Mouse (Mus musculus) embryonic stem cell, embryonic (primary cell): Measurements from ENCODE around the gene Zfp948.

Experiments used
- CTCF ChIA-PET, 4 experiments: fragments of 300-600 bp in 2 of 4; fragments of 350-600 bp in 2 of 4; sonication (Branson Sonifier 250); formaldehyde crosslinking; loops; one replicate each; lab custom pipeline; 2022; ENCODE audit warnings: inconsistent platforms in 2 of 4; lab: Charles Lee
- POLR2A ChIA-PET, 4 experiments: fragments of 300-600 bp in 2 of 4; fragments of 350-600 bp in 2 of 4; sonication (Branson Sonifier 250); formaldehyde crosslinking; loops; one replicate each; lab custom pipeline; 2022; ENCODE audit warnings: antibody characterized with exemption in 4 of 4, inconsistent platforms in 1 of 4; lab: Charles Lee

The Zfp948 gene

DNA sequence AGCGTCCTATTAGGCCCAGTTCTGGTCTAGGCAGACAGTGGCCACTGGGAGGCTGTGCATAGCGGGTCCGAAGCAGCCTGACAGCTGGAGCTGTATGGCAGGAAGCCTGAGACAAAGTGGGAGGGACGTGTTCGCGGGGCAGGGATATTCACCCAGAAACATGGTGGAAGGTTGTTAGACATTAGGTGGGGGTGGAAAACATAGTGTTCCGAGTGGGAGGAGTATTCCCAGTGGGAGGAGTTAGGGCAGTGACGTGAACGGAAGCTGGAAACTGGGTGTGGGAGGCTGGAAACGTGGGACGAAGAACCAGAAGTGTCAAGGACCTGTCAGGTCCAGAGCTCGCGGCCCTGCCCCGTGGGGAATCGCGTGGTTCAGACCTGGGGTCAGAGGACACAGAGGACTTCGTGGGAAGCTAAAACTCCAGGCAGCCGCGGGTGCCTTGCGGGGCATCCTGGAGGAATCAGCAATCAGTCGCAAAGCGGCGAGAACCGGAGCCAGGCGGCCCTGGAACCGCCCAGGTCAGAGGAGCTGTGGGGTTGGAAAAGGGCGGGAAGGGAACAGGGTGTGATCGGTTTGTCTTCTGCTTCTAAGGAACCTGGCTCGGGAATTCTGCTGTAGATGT lies at the start of gene Zfp948:
Zfp948 (plus strand) TSS at position 281 of the 622 bp plus-strand sequence.
- ChIA-PET CTCF (interaction anchor here in 3 of 4 experiments (0.5 to 2.2 kb wide), 14 partner anchors 9 to 445 kb away, joined by 3 to 10 read pairs (median 3); partner anchors contain the start of genes Zfp52 (in 1 of the 3) and Zfp54 (in 1 of the 3)), POLR2A (interaction anchor here (0.5 to 1.8 kb wide), 34 partner anchors 9 to 622 kb away, joined by 3 to 16 read pairs (median 4); partner anchors contain the start of genes Zfp51 (in 3 of the 4), Zfp52 (in 3 of the 4), Zfp53 (in 3 of the 4) and Ppp2r1a (in 2 of the 4))

DNA sequence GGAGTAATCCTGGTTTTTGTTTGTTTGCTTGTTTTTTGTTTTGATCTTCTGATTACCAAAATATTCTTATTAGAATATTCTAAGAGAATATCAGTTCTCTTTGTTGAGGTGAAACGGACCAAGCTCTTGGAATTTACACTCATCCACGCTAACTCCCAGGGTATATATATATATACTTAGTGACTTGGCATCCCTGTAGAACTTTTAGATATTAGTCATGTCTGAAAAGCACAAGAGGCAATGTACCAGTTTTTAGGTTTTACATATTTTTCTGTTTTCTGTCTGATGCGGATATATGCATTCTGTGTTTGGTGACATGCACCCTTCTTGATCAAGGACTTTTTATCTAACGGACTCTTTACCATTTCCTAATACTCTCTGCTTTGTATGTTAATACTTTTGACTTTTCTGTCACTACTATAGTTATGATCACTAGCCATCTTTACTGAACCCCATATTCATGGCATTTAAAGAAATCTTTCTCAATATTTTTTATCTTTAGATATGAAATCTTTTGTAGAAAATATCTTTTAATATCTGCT lies 49.6 kb upstream of the Zfp948 start:
- CTCF ChIA-PET: interaction anchor here in 2 of 4 experiments (1.2 to 2.5 kb wide), 5 partner anchors 14 to 285 kb away, joined by 4 to 9 read pairs (median 4); no protein-coding TSS in a partner anchor
- POLR2A ChIA-PET: interaction anchor here in 3 of 4 experiments (1.0 to 3.5 kb wide), 17 partner anchors 9 to 572 kb away, joined by 3 to 16 read pairs (median 5); partner anchors contain the start of genes Zfp52 (in 2 of the 3), Zfp53 (in 2 of the 3), Zfp948 (in 2 of the 3) and Ppp2r1a (in 1 of the 3)

DNA sequence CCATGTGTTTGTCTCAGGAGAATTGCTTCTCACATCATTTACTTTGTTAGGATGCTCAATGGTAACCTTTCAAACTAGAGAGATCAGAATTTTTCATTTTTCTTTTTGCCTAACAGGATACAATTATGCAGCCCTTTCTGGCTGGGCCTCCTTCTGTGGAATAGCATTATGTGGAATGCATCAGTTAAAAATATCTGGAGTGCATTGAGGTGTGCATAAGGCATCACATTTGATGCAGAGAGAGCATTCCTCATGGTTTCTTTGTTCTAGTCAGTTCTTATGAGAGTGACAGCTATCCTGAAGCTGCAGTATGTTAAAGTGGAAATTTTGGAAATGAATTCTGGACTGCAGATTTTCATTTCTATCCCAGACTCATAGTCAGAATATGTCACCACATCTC lies 40.5 kb upstream of the Zfp948 start:
- CTCF ChIA-PET: no interaction called here
- POLR2A ChIA-PET: no interaction called here

DNA sequence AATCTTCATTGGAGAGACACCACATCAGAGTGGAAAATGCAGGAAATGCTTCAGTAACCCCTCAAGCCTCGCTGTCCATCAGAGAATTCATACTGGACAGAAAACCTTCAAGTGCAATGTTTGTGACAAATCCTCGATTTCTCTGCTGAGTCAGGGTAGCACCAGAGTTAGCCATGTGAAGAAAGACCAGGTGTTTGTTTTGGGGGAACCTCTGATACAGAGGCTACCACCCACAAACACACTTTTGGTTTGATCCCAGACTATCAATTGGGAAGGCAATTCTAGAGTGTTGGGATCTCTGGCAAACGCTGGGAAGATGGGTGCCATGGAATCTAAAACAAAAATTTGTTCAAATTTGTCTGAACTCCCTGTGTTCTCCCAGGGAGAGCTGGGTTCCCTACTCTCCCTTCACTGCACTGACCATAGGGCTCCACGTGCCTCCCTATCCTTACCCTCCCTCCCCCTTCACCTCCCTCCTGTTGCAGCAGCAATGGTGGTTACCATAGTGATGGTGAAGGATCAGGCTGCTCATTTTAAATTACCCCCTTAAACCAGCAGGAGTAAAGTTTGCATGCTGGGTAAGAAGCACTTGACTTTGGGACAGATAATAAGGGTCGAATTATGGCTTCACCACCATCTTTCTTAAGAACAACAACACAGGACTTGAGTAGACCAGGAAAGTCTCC lies 36.0 kb upstream of the Zfp948 start:
- POLR2A ChIA-PET: interaction anchor here in 2 of 4 experiments (0.6 to 2.2 kb wide), 8 partner anchors 11 to 163 kb away, joined by 3 to 12 read pairs (median 4); partner anchors contain the start of genes Zfp53 (in 1 of the 2) and Zfp948 (in 1 of the 2)

DNA sequence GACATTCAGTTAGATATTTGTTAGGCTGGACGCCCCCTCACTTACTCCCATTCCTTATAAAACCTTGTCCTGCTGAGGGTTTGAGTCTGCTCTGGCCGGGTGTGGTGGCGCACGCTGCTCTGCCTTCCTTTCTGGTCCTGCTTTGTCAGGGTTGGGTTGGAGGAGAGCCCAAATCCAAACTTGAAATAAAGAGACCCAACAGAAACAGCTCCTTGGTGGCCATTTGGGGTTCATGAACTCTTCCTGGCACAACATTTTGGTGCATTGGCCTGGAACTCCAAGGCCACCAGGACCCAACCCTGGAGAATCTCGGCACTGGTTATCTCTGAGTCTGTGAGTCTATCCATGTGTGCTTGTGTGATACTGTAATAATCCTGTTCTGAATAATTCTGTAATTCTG lies 35.2 kb upstream of the Zfp948 start:
- ChIA-PET CTCF (interaction anchor here in 2 of 4 experiments (1.0 to 1.6 kb wide), 3 partner anchors 8 to 15 kb away, joined by 3 to 4 read pairs (median 4); no protein-coding TSS in a partner anchor), POLR2A (interaction anchor here in 3 of 4 experiments (0.6 to 2.2 kb wide), 12 partner anchors 15 to 587 kb away, joined by 3 to 12 read pairs (median 3); partner anchors contain the start of genes Zfp948 (in 2 of the 3), Ppp2r1a (in 1 of the 3) and Zfp53 (in 1 of the 3))

More for the DNA sequence above, 36.0 kb upstream of the Zfp948 start:
- CTCF ChIA-PET: interaction anchor here in 1 of 4 experiments (1.6 kb wide), 1 partner anchor 14 kb away, joined by 4 read pairs; no protein-coding TSS in a partner anchor

DNA sequence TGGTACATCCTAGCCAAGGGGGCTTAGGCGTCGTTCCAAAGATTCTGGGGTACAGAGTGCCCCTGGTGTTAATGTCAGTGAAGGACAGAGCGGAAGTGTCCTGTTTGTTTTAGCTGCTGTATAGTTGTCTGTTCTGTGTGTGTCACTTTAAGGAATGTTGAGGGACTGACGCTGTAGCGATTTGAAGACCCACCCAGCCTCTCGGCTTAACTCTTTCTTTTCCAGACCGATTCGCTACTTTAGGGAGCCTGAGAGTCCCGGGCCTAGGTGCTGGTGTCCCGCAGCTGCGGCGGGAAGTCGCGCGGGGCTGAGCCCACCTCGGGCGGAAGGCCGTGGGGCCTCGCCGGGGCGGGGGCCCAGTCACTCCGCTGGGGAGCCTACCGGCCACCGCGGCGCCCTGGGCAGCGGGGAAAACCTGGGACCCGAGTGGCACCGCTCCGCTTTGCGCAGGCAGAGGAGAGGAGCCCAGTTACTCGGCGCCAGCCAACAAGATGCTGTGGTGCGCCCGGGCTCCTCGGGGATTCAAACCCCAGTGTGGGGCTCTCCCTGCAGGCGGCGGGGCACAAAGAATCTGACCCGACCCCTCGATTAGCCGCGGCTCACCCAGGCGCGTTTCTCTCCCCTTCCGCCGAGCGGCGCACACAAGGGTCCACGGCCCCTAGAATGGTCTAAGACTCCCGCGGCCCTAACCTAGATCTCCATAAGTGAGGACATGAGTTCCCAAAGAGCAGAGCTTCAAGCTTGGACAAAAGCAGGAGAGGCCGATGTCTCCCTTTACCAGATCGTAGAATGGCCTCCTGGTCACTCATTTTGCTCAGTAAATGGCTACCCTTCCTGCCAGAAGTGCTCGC lies 34.5 kb upstream of the Zfp948 start:
- ChIA-PET POLR2A (interaction anchor here in 3 of 4 experiments (0.6 to 2.2 kb wide), 17 partner anchors 8 to 587 kb away, joined by 3 to 12 read pairs (median 3); partner anchors contain the start of genes Zfp948 (in 2 of the 3), Ppp2r1a (in 1 of the 3), Zfp51 (in 1 of the 3) and Zfp53 (in 1 of the 3)), CTCF (interaction anchor here in 2 of 4 experiments (0.5 to 1.6 kb wide), 4 partner anchors 9 to 44 kb away, joined by 3 to 4 read pairs (median 4); no protein-coding TSS in a partner anchor)

DNA sequence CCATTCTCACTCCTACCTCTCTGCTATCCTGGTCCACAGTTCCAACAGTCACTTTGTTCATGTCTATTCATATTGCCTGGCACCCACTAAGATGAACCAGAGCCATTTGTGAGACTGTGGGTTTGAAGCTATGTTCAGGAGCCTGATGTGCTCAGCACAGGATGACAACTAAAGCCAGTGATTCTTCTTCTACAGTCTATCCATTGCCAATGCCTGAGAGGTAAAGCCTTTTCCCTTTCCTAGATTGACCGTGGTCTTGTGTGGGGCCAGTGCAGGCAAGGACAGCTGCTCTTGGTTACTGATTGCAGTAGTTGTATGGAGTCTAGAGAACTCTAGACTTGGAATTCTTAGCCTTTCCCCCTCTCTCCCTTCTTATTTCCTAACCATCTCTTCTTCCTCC lies 32.8 kb upstream of the Zfp948 start:
- ChIA-PET POLR2A (interaction anchor here in 3 of 4 experiments (0.5 to 2.9 kb wide), 9 partner anchors 11 to 331 kb away, joined by 3 to 10 read pairs (median 4); partner anchors contain the start of genes Zfp51 (in 2 of the 3), Zfp54 (in 1 of the 3) and Zfp983 (in 1 of the 3)), CTCF (interaction anchor here in 2 of 4 experiments (0.6 to 2.6 kb wide), 15 partner anchors 19 to 589 kb away, joined by 3 to 13 read pairs (median 6); partner anchors contain the start of genes Zfp51 (in 2 of the 2), Zfp54 (in 2 of the 2), Zfp948 (in 2 of the 2) and Ppp2r1a (in 1 of the 2))

DNA sequence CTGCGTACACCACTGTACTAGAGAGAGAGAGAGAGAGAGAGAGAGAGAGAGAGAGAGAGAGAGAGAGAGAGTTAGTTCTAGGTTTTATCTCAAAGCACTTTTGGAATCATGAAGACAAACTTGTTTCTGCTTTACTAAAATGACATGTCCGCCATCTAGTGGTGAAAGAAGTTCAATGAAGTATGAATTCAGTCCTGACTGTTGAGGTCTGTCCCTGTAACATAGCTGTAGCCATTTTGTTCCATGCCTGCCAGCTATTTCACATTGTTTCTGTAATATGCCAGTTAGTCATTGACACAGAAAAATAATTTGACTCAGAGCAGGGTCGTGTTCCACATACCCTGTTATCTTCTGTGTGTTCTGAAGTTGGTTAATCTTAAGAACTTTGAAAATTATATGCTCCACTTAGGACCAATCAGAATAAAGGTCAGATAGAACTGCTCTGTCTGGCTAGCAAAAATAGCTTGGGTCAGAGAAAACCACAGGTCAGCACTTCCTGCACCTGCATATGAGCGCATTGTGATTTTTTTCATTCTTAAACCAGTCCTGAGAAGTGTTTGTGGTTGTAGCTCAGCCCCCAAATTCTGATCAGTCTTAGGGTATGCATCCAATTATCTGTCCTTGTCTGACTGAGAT lies 32.2 kb upstream of the Zfp948 start:
- POLR2A ChIA-PET: interaction anchor here in 3 of 4 experiments (0.6 to 2.9 kb wide), 15 partner anchors 11 to 918 kb away, joined by 3 to 10 read pairs (median 4); partner anchors contain the start of genes Zfp51 (in 3 of the 3), Zfp948 (in 2 of the 3), Zfp54 (in 1 of the 3) and Zfp983 (in 1 of the 3)
- CTCF ChIA-PET: interaction anchor here (0.6 to 2.6 kb wide), 32 partner anchors 15 to 589 kb away, joined by 3 to 13 read pairs (median 4); partner anchors contain the start of genes Zfp160 (in 2 of the 4), Zfp51 (in 2 of the 4), Zfp54 (in 2 of the 4) and Zfp948 (in 2 of the 4)

DNA sequence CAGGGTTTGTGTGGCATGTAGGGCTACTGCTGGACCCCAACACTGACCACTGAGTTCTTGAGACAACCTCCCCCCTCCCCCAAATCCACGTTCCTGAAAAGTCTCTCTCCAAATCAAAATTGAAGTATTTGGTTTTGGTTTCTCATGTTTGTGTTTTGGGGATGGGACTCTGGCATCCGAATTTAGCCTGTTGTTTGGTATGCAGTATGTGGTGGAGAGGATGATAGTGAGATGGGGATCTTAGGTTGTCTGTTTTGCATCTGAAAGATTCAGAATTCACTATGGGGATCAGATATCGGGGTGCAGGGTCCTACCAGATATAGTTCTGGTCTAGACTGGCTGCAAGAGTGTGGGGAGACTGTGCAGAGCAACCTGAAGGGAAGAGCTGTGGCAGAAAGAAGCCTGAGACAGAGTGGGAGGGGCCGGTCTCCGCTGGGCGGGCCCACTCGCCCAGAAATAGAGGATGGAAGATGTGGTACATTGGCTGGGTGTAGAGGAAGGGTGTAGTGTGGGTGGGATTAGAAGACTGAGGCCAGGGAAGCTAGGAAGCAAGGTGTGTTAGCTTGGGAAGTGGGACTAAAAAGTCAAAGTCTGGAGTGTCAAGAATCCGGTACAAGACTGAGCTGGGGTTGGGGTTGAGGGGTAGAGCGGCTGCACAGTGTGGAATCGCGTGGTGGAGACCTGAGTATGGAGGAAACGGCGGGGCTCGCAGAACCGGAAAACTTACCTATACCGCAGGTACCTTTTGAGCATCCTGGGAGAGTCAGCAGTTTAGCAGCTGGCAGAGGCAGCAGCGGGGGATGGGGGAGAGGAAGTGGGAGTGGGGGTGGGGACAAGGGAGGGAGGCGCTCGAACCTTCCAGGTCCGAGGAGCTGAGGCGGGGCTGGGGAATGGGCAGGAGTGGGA lies 31.5 kb upstream of the Zfp948 start, which contains the start of gene Zfp52:
Zfp52 (plus strand) TSS at position 444 of the 906 bp plus-strand sequence.
- ChIA-PET POLR2A (interaction anchor here in 3 of 4 experiments (0.5 to 2.9 kb wide), 17 partner anchors 18 to 1313 kb away, joined by 3 to 10 read pairs (median 4); partner anchors contain the start of genes Zfp948 (in 3 of the 3), Zfp51 (in 2 of the 3), Ppp2r1a (in 1 of the 3) and Zfp54 (in 1 of the 3)), CTCF (interaction anchor here (0.6 to 2.6 kb wide), 36 partner anchors 16 to 590 kb away, joined by 3 to 13 read pairs (median 4); partner anchors contain the start of genes Zfp54 (in 3 of the 4), Zfp160 (in 2 of the 4), Zfp51 (in 2 of the 4) and Zfp948 (in 2 of the 4))

DNA sequence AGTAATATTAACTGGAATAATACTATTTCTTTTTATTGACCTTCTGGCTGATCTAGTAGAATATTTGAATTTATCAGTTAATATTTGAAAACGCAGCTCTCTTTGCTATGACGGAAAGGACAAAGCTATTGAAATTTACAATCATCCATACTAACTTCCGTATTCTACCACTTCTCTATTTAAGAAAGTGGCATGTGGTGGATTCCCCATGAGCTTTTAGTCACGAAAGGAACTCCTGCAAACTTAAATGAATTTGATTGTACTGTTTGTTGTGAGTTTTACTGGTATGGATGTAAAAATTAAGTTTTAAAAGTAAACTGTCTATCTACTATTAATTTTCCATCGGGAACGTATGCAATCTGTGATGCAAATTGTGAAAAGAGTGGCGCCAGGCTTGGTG lies 30.7 kb upstream of the Zfp948 start:
- ChIA-PET CTCF (interaction anchor here (0.6 to 2.6 kb wide), 7 partner anchors 20 to 305 kb away, joined by 3 to 13 read pairs (median 4); partner anchors contain the start of genes Zfp54 (in 2 of the 4), Zfp677 (in 1 of the 4) and Zfp760 (in 1 of the 4)), POLR2A (interaction anchor here in 3 of 4 experiments (0.6 to 2.9 kb wide), 10 partner anchors 17 to 591 kb away, joined by 3 to 10 read pairs (median 4); partner anchors contain the start of genes Zfp948 (in 3 of the 3), Ppp2r1a (in 2 of the 3), Zfp51 (in 1 of the 3) and Zfp54 (in 1 of the 3))

DNA sequence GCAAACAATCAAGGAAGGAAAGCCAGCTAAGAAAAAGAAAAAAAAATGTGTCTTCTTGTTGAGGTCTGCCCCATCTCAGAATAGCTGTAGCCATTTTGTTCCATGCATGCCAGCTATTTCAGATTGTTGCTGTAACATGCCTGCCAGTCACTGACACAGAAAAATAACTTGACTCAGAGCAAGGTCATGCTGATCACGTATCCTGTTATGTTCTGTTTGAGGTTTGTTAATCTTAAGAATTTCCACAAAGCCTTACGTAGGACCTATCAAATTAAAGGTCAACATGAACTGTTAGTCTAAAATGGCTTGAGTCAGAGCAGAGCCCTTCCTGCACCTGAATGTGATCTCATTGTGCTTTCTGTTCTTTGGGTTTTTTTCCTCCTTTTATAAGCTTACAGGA lies 30.1 kb upstream of the Zfp948 start:
- ChIA-PET CTCF (interaction anchor here in 3 of 4 experiments (0.7 to 2.3 kb wide), 3 partner anchors 113 to 373 kb away, joined by 4 to 9 read pairs (median 9); partner anchors contain the start of genes Zfp54 (in 1 of the 3), Zfp677 (in 1 of the 3) and Zfp995 (in 1 of the 3)), POLR2A (interaction anchor here in 3 of 4 experiments (0.6 to 2.9 kb wide), 6 partner anchors 16 to 592 kb away, joined by 3 to 10 read pairs (median 8); partner anchors contain the start of genes Zfp948 (in 2 of the 3), Ppp2r1a (in 1 of the 3) and Zfp51 (in 1 of the 3))

DNA sequence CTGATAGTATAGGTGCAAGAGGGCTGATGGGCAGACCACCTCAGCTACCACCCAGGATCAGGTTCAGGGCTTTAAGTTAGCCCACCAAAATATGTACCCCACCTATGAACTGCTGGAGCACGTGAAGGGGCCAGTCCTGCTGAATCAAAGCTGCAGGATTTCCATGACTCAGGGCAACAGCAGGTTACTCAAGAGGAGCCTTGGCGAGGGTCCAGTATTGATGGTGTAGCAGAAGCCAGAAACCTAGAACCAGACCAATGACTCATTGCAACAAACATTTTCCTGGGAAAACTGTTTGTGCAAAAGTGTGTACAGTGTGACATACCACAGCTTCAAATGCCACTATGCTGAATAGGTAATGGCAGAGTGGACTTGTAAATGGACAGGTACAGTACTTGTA lies 9.0 kb upstream of the Zfp948 start:
- POLR2A ChIA-PET: interaction anchor here in 1 of 4 experiments (1.2 kb wide), 1 partner anchor 9 kb away, joined by 7 read pairs; the partner anchor contains the start of gene Zfp948

DNA sequence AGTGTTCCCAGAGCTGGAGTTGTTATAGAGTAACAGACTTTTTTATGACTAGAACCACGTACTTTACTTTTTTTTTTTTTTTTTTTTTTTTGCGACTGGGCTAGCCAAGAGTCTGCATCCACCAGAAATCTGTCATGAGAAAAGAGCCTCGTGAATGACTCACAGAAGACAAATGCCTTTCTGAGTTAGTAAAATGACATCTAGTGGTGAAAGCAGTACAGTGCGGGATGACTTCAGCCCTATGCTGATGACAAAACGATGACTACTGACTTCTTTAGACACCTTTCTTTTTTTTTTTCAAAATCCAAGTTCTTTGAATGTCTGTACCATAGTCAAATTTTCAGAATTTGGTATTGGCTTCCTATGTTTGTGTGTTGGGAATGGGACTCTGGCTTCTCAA lies 588 bp upstream of the Zfp948 start:
- POLR2A ChIA-PET: interaction anchor here (0.7 to 1.8 kb wide), 18 partner anchors 8 to 621 kb away, joined by 3 to 10 read pairs (median 4); partner anchors contain the start of genes Ppp2r1a (in 2 of the 4), Zfp51 (in 2 of the 4), Zfp53 (in 2 of the 4) and Zfp983 (in 2 of the 4)
- CTCF ChIA-PET: interaction anchor here in 3 of 4 experiments (0.5 to 2.2 kb wide), 10 partner anchors 9 to 1426 kb away, joined by 3 to 10 read pairs (median 4); partner anchors contain the start of genes Zfp52 (in 1 of the 3) and Zfp54 (in 1 of the 3)

More for the DNA sequence above, 9.0 kb upstream of the Zfp948 start:
- CTCF ChIA-PET: interaction anchor here in 2 of 4 experiments (0.7 to 1.2 kb wide), 2 partner anchors 9 to 22 kb away, joined by 3 read pairs; partner anchors contain the start of gene Zfp948 (in 1 of the 2)
